In genomic region chr5:54746973-54747372, GRCm38 (mm10) we compare ENCODE assay signal across 23 mouse cellular contexts.
"Had no signal": no experiment of that assay in that cellular context is flagged by ENCODE, and none has a peak within 500 bp of the region (broad histone marks: within the 10 kb centered on the region; RNA-seq: fewer than 3 reads in every experiment).

No protein-coding gene starts in this region.

- DNase-seq: gastrocnemius, postnatal 25 days; heart, adult 18-20 months; heart, postnatal 10 days; heart, postnatal 4 days; kidney, adult 11 months; kidney, adult 2 months; kidney, adult 9 months; kidney, postnatal 14 days; kidney, postnatal 36 days had no signal

- H3K36me3 ChIP-seq: heart, embryonic 10.5 days; heart, embryonic 12.5 days; hindbrain, embryonic 10.5 days; hindbrain, embryonic 12.5 days; kidney, embryonic 15.5 days; limb, embryonic 15.5 days; liver, embryonic 12.5 days had no signal

- H3K4me2 ChIP-seq: heart, embryonic 12.5 days; hindbrain, embryonic 12.5 days; hindbrain, embryonic 14.5 days; kidney, embryonic 15.5 days; limb, embryonic 15.5 days; liver, embryonic 12.5 days had no signal

- H3K9me3 ChIP-seq: heart, embryonic 10.5 days; heart, embryonic 12.5 days; hindbrain, embryonic 10.5 days; hindbrain, embryonic 12.5 days; kidney, embryonic 15.5 days; limb, embryonic 15.5 days; liver, embryonic 12.5 days had no signal

- ATAC-seq: hindbrain, embryonic 16.5 days; intestine, embryonic 16.5 days; liver, embryonic 12.5 days had no signal

- H3K4me1 ChIP-seq: heart, embryonic 10.5 days; heart, embryonic 12.5 days; hindbrain, embryonic 10.5 days; hindbrain, embryonic 12.5 days; kidney, embryonic 15.5 days; limb, embryonic 15.5 days; liver, embryonic 12.5 days had no signal

- H3K27me3 ChIP-seq: heart, embryonic 12.5 days; hindbrain, embryonic 12.5 days; kidney, embryonic 15.5 days; limb, embryonic 15.5 days; liver, embryonic 12.5 days had no signal

- H3K27ac ChIP-seq: heart, embryonic 10.5 days; hindbrain, embryonic 10.5 days; hindbrain, embryonic 12.5 days; hindbrain, embryonic 14.5 days; kidney, embryonic 15.5 days; kidney, postnatal 0 days; layer of hippocampus, adult 2 months; left cerebral cortex, adult 2 months; limb, embryonic 15.5 days; liver, embryonic 12.5 days; liver, embryonic 14.5 days had no signal

- H3K9ac ChIP-seq: heart, embryonic 12.5 days; hindbrain, embryonic 12.5 days; hindbrain, embryonic 14.5 days; kidney, embryonic 15.5 days; limb, embryonic 15.5 days; liver, embryonic 12.5 days; liver, embryonic 14.5 days had no signal

- H3K4me3 ChIP-seq: heart, embryonic 10.5 days; heart, embryonic 12.5 days; hindbrain, embryonic 10.5 days; hindbrain, embryonic 12.5 days; kidney, embryonic 15.5 days; layer of hippocampus, adult 2 months; left cerebral cortex, adult 2 months; limb, embryonic 15.5 days; liver, embryonic 12.5 days had no signal
